Mouse (Mus musculus): ENCODE measurements at regions not wholly inside any gene's neighbourhood (a gene's known extent, or its start where the extent isn't known, plus 50 kb on each side); places are given as distances from the start of the nearest gene placed in this dataset.

DNA sequence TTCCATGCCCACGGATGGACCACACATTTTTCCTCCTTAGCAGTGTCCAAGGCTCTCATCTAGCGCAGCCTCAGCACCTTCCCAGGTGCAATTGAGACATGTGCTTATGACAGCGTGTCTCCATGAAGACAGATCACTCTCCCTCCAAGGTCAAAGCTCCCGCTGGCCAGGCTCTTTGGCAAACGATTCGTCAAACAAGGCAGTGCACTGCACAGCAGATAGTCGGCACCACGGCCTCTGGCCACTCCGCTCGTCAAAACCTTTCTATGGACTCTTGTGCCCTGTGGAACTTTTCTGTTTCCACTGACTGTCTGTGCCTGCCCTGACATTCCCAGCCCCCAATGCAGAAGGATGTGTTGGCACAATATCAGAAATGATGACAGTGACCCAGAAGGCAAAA lies 208.7 kb upstream of the N4bp1 start:
- TF ChIP-seq CTCF (IDR thresholded peaks at IDR 0.05; ENCODE audit: insufficient read depth, low read depth, low read length) (no peak), POLR2A (IDR thresholded peaks at IDR 0.05; ENCODE audit: insufficient read depth, low read depth, low read length) (no peak)
